7 mouse cellular contexts compared by ENCODE assay signal in the genomic region with DNA sequence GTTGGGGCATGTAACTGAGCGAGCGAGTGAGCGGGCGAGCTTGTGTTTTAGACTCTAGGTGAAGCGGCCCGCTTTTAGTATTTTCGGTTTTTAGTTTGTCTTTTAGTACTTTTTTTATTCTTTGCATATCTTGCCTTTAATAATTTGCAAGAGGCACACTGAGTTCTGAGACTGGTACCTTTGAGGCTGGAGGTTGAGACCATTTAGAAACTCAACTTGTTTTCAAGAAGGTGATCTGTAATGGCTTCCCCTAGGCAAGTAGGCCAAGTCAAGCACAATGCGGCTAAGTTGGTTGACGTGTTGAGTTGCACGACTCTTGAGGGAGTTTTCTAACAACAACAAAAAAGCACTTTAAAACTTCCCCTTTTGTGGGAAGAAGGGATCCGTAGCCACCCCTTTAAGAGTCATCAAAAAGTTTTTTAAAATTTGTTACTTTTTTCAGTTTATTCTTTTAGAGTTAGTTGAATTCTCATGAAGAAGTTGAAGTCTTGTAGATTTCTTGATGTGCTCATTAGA. TPM values are rescaled to one million over a fixed set of nuclear protein-coding genes. Genes with fewer than 3 reads are reported as not detected.
A peak's percentile ranks its signal among the peaks of the same experiment; 100 is the strongest.
DNase-seq lines count a peak whose midpoint lies in the region; ATAC-seq and TF ChIP-seq lines count a peak whose summit lies in the region.

No protein-coding gene starts in this region.

- H3K4me3 ChIP-seq in forebrain, embryonic 10.5 days: peak overlapping the region; percentile 99
- H3K4me3 ChIP-seq in limb, embryonic 11.5 days (ENCODE audit: low read depth, low read length): peak overlapping the region; percentile 94
- H3K4me3 ChIP-seq in midbrain, postnatal 0 days (ENCODE audit: low read depth, low read length): peak overlapping the region; percentile 83

- peaks cover 43% of the 10 kb centered on the region for H3K36me3 ChIP-seq in forebrain, embryonic 10.5 days (replicated peaks)
- peaks cover 28% of the 10 kb centered on the region for H3K36me3 ChIP-seq in limb, embryonic 11.5 days (ENCODE audit: control insufficient read depth, insufficient read depth, low read length)
- no peaks in the 10 kb centered on the region for H3K36me3 ChIP-seq in midbrain, postnatal 0 days (ENCODE audit: insufficient read depth, low read length)

- peaks cover 15% of the 10 kb centered on the region for H3K27me3 ChIP-seq in forebrain, embryonic 10.5 days (ENCODE audit: poor library complexity, severe bottlenecking)
- H3K27me3 ChIP-seq in limb, embryonic 11.5 days (ENCODE audit: control insufficient read depth, insufficient read depth, low read length): no peaks in the 10 kb centered on the region
- no peaks in the 10 kb centered on the region for H3K27me3 ChIP-seq in midbrain, postnatal 0 days (ENCODE audit: insufficient read depth, low read length)

- peaks cover 43% of the 10 kb centered on the region for H3K4me1 ChIP-seq in forebrain, embryonic 10.5 days
- no peaks in the 10 kb centered on the region for H3K4me1 ChIP-seq in limb, embryonic 11.5 days (ENCODE audit: control insufficient read depth, insufficient read depth, low read length)
- H3K4me1 ChIP-seq in midbrain, postnatal 0 days (ENCODE audit: insufficient read depth, low read length): no peaks in the 10 kb centered on the region

- peak overlapping the region; percentile 99 for H3K27ac ChIP-seq in forebrain, embryonic 10.5 days
- H3K27ac ChIP-seq in limb, embryonic 11.5 days (replicated peaks; ENCODE audit: low read depth, low read length): peak overlapping the region; percentile 99
- peak overlapping the region; percentile 73; the same call in 1 of the 2 replicates for H3K27ac ChIP-seq in midbrain, postnatal 0 days (ENCODE audit: low read depth, low read length)

- peaks cover 4% of the 10 kb centered on the region; the same call in 1 of the 2 replicates for H3K9me3 ChIP-seq in forebrain, embryonic 10.5 days
- no peaks in the 10 kb centered on the region for H3K9me3 ChIP-seq in limb, embryonic 11.5 days (ENCODE audit: control insufficient read depth, low read length)
- H3K9me3 ChIP-seq in midbrain, postnatal 0 days (ENCODE audit: low read length): no peaks in the 10 kb centered on the region

- H3K4me2 ChIP-seq in limb, embryonic 11.5 days (ENCODE audit: low read depth, severe bottlenecking): peak overlapping the region; percentile 58
- peak overlapping the region; percentile 82 for H3K4me2 ChIP-seq in midbrain, postnatal 0 days (ENCODE audit: low read depth, low read length, poor library complexity, severe bottlenecking)

- peak overlapping the region; percentile 97 for H3K9ac ChIP-seq in limb, embryonic 11.5 days (ENCODE audit: low read length)
- H3K9ac ChIP-seq in midbrain, postnatal 0 days (replicated peaks; ENCODE audit: low read length, poor library complexity, severe bottlenecking): no peak overlapping the region

- TF ChIP-seq CTCF in midbrain, postnatal 0 days (IDR thresholded peaks at IDR 0.05): no peak

- DNase-seq in 416B (ENCODE audit: low read depth): peak; percentile 82
- no peak for DNase-seq in forebrain, embryonic 10.5 days (ENCODE audit: extremely low spot score, low spot score)
- no peak for DNase-seq in limb, embryonic 11.5 days (ENCODE audit: low spot score)
- DNase-seq in midbrain, postnatal 0 days (ENCODE audit: low spot score): no peak
- DNase-seq in layer of hippocampus, adult 11-12 months (ENCODE audit: low spot score): no peak
- DNase-seq in right cerebral cortex, postnatal 10 days (ENCODE audit: low spot score in 2 of 2): no peak

- ATAC-seq in CD4-positive, CD25-positive, alpha-beta regulatory T cell, adult 4 months: peak; percentile 33
- ATAC-seq in limb, embryonic 11.5 days (ENCODE audit: insufficient number of reproducible peaks, low FRiP score, low TSS enrichment, low read depth): no peak
- ATAC-seq in midbrain, postnatal 0 days (ENCODE audit: low FRiP score): no peak

- WGBS in forebrain, embryonic 10.5 days: 3% methylated on average over 11 of the region's 11 CpGs
- WGBS in limb, embryonic 11.5 days: 3% methylated on average over 11 of the region's 11 CpGs
- 3% methylated on average over 11 of the region's 11 CpGs for WGBS in midbrain, postnatal 0 days

RNA-seq across cellular contexts. Expression of a gene that starts 1.7 kb away (rescaled TPM):
- polyA plus RNA-seq in CD4-positive, CD25-positive, alpha-beta regulatory T cell, adult 4 months (2017; shearing (Covaris generic)): 10 to 100 TPM; 12.7 to 16.2 TPM
- polyA plus RNA-seq in forebrain, embryonic 10.5 days (2016; fragmentation: Nextera tagmentation; extraction: Ambion mirVana): 21.6 and 22.3 TPM in 2 replicates
- 58.0 and 59.1 TPM in 2 replicates for polyA plus RNA-seq in limb, embryonic 11.5 days (2014; fragmentation: Nextera tagmentation; extraction: Ambion mirVana)
- 6.5 and 7.1 TPM in 2 replicates for total RNA-seq in midbrain, postnatal 0 days (2014; rRNA removed)
- 2.8 TPM in 2 replicates for polyA plus RNA-seq in midbrain, postnatal 0 days (2015; fragmentation: Nextera tagmentation; extraction: Ambion mirVana)

RNA-seq across cellular contexts. Expression of a gene that starts 42.9 kb away (rescaled TPM):
- polyA plus RNA-seq in CD4-positive, CD25-positive, alpha-beta regulatory T cell, adult 4 months (2017; shearing (Covaris generic)): 1 to 10 TPM; 2.2 to 5.7 TPM
- polyA plus RNA-seq in forebrain, embryonic 10.5 days (2016; fragmentation: Nextera tagmentation; extraction: Ambion mirVana): 36.9 and 38.9 TPM in 2 replicates
- polyA plus RNA-seq in limb, embryonic 11.5 days (2014; fragmentation: Nextera tagmentation; extraction: Ambion mirVana): 32.1 and 35.2 TPM in 2 replicates
- total RNA-seq in midbrain, postnatal 0 days (2014; rRNA removed): 11.6 and 18.0 TPM in 2 replicates
- 34.4 and 35.0 TPM in 2 replicates for polyA plus RNA-seq in midbrain, postnatal 0 days (2015; fragmentation: Nextera tagmentation; extraction: Ambion mirVana)

RNA-seq across cellular contexts. Expression of a gene that starts 43.0 kb away (rescaled TPM):
- polyA plus RNA-seq in CD4-positive, CD25-positive, alpha-beta regulatory T cell, adult 4 months (2017; shearing (Covaris generic)): 10 to 100 TPM; 53.9 to 67.1 TPM
- polyA plus RNA-seq in forebrain, embryonic 10.5 days (2016; fragmentation: Nextera tagmentation; extraction: Ambion mirVana): 111 and 113 TPM in 2 replicates
- 95.7 and 102 TPM in 2 replicates for polyA plus RNA-seq in limb, embryonic 11.5 days (2014; fragmentation: Nextera tagmentation; extraction: Ambion mirVana)
- 70.2 and 71.3 TPM in 2 replicates for total RNA-seq in midbrain, postnatal 0 days (2014; rRNA removed)
- 52.0 TPM in 2 replicates for polyA plus RNA-seq in midbrain, postnatal 0 days (2015; fragmentation: Nextera tagmentation; extraction: Ambion mirVana)

RNA-seq across cellular contexts. Expression of a gene that starts 55.7 kb away (rescaled TPM):
- polyA plus RNA-seq in CD4-positive, CD25-positive, alpha-beta regulatory T cell, adult 4 months (2017; shearing (Covaris generic)): not detected
- polyA plus RNA-seq in forebrain, embryonic 10.5 days (2016; fragmentation: Nextera tagmentation; extraction: Ambion mirVana): 0.64 and 1.1 TPM in 2 replicates
- 0.33 and 1.8 TPM in 2 replicates for polyA plus RNA-seq in limb, embryonic 11.5 days (2014; fragmentation: Nextera tagmentation; extraction: Ambion mirVana)
- not detected in 2 replicates for total RNA-seq in midbrain, postnatal 0 days (2014; rRNA removed)
- 1.1 and 1.5 TPM in 2 replicates for polyA plus RNA-seq in midbrain, postnatal 0 days (2015; fragmentation: Nextera tagmentation; extraction: Ambion mirVana)
